Mouse (Mus musculus) cortical plate, adult 2 months (tissue): ENCODE data around the gene BC035044.
A peak's percentile ranks its signal among the peaks of the same experiment; 100 is the strongest.
"Not testable (repeated sequence)": the region's sequence is repeated elsewhere in the genome, so short reads cannot be mapped to it uniquely, and the experiment has no call there.

Experiments used
- CTCF ChIP-seq: fragments of 200-500 bp; IDR thresholded peaks from 2 replicates; pipeline ENCODE4 v1.5.1; 2011; ENCODE audit warnings: mild to moderate bottlenecking, control low read depth, low read length; ENCODE audit not compliant: insufficient read depth; ENCODE audit errors: extremely low read depth
- POLR2A ChIP-seq: fragments of 200-500 bp; IDR thresholded peaks from 2 replicates; pipeline ENCODE4 v1.6.1; 2011; ENCODE audit warnings: mild to moderate bottlenecking, low read length, control low read depth; ENCODE audit not compliant: insufficient read depth; ENCODE audit errors: extremely low read depth

- peak; percentile 38; the same call in 1 of the 2 replicates for TF ChIP-seq CTCF
- TF ChIP-seq POLR2A: not testable (repeated sequence)
Observed at GRCm38 (mm10) chr6:128799144-128799895, 91.6 kb downstream of the BC035044 start.
